Mouse (Mus musculus): ENCODE measurements around the gene Abcc4.

Gene Abcc4

GRCm38 (mm10) chr14:118506591-118507146, 199.3 kb downstream of the Abcc4 start:
- no peak for DNase-seq (ENCODE audit: low spot score)

GRCm38 (mm10) chr14:118496767-118497166, 209.3 kb downstream of the Abcc4 start:
- no peak for DNase-seq (ENCODE audit: low spot score)

DNA sequence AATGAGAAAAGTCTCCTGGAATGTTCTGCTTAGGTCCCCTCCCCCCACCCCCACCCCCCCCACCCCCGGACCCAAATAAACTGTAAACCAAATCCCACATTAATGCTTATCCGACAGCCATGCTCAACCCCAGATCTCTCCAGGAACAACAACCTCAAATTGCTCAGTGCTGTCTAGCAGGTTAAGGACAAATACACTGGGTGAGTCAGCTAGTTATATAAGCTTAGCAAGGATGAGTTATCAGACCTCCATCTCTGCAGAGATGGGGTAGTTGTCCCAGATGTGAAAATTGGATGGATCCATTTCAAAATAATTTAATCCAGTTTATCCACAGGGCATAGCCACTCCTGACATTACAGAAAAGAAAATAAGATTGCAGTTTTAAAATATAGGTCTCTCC, 210.6 kb downstream of the Abcc4 start:
- DNase-seq (ENCODE audit: low spot score) = no peak

DNA sequence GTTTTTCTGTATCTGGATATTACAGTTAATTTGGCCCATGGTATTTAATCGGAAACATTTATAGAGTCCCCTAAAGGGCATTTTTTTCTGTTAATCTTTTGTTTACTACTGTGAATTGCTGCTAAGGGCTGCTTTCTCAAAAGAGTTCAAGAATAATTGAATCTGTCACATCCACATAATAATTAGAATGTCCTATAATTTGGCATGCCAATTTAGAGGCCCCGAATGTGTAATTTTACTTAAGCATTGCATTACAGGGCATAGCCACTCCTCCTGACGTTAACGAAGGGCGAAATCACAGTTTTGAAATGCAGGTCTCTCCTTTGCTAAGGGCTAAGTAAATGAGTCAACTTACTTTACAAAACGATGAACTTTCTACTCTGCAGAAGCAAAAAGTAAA, 214.3 kb downstream of the Abcc4 start:
- DNase-seq (ENCODE audit: low spot score) = no peak

DNA sequence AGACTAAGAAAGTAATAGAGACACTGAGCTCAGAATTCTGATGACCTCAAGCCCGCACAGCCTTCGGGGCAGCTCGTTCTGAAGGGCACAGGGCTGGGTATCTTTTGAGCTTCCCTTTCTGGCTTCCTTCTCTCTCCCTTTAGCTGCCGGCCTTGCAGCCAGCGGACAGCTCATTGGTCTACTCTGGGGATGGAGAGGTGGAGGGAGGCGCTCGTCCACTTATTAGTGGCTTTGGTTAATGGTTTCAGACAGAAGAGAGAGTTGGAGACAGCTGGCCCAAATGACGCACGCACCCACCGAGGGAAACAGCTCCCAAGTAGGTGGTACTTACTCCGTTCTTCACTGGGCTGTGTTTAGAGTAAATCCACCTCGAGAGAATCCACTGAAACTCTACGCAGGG, 214.7 kb downstream of the Abcc4 start:
- DNase-seq (ENCODE audit: low spot score) = no peak

DNA sequence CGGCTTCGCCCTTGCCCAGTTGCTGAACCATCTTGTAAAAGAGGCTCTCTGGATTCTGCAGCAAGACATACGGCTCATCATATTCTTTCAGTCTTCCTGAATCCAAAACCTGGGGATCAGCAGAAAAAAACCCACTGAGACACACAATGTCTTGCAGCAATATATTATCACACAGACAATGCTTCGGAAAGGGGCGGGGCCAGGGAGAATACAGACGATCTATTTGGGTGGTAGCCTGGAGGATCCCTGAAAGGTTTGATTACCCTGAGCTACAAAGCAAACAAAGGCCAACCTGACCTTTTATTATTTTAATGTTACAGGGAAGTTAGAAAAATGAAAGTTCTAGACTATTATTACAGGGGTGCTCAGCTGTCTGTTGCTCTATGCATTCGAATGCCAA, 215.5 kb downstream of the Abcc4 start:
- DNase-seq (ENCODE audit: low spot score) = no peak

DNA sequence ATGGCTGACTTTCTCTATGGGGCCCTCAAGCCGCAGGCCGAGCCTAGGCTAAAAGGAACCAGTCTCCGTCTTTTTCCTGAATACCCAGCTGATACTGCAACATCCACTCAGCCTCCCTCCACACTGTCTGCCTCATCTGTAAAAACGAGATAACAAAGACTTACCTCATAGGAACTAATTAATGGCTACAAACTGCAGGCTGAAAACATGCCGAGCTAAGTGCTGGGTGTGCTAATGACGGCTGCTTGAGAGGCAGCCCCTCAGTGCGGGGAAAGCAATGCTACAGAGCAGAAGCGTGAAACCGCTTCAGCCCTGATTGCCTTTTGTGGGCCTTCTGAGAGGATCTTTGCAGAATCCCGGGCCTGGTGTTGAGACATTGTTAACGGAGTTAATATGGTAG, 219.7 kb downstream of the Abcc4 start:
- no peak for DNase-seq (ENCODE audit: low spot score)

DNA sequence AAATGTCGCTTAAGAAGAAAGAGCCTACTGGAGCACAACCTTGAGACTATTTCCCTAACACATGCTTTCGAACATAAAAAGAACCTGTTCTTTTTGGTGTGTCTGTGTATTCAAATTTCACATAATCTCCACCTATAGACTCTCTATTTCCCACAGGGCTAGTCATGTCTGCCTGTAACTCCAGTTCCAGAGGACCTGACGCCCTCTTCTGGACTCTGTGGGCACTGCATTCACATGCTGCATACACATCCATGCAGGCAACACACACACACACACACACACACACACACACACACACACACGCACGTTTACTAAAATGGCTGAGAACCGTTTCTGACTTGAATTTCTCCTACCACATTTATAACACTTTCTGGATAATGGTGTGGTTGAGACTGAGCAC, 220.4 kb downstream of the Abcc4 start:
- no peak for DNase-seq (ENCODE audit: low spot score)

GRCm38 (mm10) chr14:118482320-118482719, 223.7 kb downstream of the Abcc4 start:
- DNase-seq (ENCODE audit: low spot score) = no peak

DNA sequence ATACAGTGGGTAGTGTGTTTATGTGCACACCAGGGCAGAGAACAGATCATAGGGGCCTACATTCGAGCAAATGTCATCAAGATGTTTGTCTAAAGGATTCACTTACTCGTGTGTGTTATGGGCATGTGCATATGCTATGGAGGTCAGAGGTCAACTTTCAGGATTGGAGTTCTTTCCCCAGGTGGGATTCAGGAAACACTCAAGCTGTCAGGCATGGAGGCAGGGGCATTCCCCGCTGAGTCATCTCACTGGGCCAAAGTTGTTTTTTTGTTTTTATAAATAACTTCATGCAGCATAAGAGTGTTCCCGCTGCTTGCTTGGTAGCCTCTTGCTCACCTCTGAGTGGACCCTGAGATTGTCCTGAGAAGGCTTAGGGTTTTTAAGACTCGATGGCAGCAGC, 224.2 kb downstream of the Abcc4 start:
- no peak for DNase-seq (ENCODE audit: low spot score)

DNA sequence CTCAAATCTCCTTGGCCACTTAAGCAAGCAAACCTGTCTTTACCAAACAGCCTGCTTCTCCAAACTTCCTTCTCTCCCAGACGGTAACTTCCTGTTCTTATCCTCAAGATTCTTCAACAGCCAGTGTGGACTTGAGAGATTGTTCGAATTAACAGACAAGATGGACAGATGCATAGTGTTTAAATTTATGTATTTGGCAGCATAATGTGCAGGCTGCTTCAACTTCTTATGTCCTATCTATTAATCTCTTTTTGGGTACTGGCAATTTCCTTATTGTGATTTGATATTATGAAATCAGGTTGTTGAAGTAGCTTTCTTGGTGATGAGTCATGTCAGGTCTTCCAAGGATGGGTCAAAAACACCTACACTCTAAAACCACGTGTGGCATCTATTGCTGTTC, 229.7 kb downstream of the Abcc4 start:
- DNase-seq (ENCODE audit: low spot score) = no peak

DNA sequence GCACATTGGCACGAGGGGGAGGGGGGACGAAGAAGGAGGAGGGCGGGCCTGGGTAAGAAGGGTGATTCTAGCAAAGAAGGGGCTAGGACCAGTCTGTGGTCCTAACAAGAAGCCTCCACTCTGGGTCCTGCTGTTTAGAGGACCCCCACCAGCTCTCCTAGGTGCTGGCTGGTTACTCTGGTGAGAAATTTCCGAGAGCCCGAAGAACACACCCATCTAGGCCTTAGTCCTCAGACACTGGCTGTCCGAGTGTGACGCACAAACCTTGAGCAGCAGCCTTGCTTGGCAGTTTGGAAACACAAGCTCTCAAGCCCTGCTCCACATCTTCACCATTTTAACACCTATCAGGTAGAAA, 230.9 kb downstream of the Abcc4 start:
- DNase-seq (ENCODE audit: low spot score) = no peak

- DNase-seq (ENCODE audit: low spot score) = no peak
These were observed 231.6 kb downstream of the Abcc4 start for GRCm38 (mm10) chr14:118474226-118475099.

DNA sequence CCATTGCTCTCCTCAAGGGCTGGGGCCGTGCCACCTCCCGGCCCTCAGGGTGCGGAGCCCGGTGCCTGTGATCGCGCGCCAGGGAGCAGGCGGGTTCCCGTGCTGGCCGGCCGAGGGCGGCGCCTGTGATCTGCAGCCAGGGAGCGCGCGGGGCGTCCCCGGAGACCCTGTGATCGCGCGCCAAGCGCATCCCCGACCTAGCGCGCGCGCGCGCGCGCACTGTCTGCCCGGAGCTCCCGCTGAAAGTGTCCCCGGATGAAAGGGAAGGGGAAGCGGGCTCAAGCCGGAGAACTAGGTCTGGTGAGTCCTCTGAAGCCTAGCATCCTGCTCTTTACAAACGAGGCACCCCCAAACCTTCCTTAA, 232.2 kb downstream of the Abcc4 start:
- DNase-seq (ENCODE audit: low spot score) = peak; percentile 12

DNA sequence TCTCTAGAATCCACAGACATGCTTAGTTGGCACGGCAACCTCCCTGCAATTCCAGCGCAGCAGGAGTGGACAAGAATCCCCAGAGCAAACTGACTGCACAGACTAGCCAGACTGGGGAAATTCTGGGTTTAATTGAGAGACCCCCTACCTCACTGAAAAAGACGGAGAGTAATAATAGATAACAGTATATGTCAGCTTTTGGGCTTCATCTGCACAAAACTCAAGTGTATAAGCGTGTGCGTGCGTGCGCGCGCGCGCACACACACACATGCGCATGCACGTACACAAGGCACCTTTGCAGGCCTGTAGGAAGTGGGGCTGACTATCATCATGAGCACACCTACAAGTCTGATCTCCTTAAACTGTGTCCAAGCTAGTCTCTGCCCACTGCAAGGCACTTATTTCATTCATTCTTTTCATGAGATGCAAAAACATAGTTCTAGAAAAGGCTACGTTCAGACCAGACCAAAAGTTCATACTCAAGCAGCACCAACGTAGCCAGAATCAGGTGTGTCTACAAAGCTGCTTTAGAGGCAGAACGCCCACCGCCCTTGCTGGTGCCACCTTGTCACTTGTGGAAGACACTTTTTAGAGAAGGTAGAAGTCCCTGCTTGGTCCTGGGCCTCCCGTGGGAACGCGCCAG, 232.7 kb downstream of the Abcc4 start:
- no peak for DNase-seq (ENCODE audit: low spot score)

DNA sequence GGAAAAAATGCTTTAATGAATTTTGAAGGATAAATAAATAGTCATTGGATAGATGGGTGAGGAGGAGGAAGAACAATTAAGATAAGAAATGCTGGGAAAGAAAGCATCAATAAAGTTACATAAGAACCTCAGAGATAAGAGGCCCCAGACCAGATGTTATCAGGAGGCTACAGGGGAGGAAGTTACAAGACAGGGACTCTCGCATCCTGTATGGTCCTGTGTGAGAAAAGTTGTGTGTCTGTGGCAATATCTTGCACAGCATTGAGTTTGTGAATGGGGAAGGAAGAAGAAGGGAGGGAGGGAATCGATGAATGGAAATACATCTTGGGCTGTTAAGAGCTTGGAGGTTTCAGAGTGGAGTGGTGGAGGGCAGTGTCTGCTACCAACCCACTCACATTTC, 240.7 kb downstream of the Abcc4 start:
- DNase-seq (ENCODE audit: low spot score) = no peak

GRCm38 (mm10) chr14:118464401-118464800, 241.6 kb downstream of the Abcc4 start:
- DNase-seq (ENCODE audit: low spot score) = no peak

DNA sequence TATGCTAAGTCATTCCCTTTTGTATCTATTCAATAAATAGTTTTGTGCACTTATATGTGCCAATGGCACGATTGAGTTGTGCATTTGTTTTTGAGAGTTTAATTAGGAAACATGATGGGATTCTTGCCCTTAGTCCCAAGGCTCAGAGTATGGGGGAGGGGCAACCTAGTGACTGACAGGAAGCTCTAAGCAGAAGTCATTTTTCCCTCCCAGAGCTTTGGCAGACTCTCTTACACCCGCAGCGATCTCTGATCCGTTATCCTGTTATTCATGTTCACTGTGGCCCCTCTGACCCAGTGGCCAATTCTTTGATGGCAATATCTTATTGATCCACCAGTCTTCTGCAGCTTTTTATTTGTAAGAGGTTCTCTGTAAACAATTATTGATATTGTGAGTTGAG, 253.4 kb downstream of the Abcc4 start:
- DNase-seq (ENCODE audit: low spot score) = no peak

- DNase-seq (ENCODE audit: low spot score) = no peak
These were observed 265.9 kb downstream of the Abcc4 start for GRCm38 (mm10) chr14:118440155-118440554.

DNA sequence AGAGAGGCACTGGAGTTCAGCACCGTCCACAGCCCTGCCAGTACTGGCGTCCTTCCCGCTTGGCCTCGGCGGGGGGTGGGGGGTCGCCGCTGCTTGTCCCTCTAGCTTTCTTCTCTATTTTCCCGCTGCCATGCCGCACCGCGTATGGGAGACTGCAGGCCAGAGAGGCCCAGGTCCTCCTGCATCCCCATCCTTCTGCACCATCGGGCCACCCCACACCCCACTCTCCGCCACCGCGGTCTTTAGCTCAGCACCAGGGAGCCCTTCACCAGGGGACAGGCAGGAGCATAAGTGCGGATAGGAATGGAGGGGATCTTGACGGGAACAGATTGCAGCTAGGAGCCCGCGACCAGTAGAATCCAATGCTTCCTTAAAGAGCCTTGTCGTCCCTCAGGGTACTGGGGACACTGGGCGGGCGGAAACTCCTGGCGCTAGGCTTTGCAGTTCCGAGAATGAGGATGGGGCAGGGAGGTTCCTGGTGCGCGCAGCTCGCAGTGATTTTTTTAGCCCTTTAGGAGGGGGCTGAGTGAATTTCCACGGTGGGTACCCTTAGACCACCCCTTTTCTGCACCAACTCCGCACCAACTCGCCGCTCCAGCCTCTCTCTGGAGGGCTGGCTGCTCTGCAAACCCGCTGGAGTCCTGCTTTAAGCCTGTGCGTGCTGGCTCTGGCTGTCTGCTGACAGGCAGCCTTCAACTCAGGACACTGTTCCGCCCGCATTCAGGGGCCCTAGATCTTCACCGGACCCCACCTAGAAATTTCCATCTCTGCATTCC, 268.7 kb downstream of the Abcc4 start:
- DNase-seq (ENCODE audit: low spot score) = no peak

- DNase-seq (ENCODE audit: low spot score) = no peak
These were observed 269.2 kb downstream of the Abcc4 start for GRCm38 (mm10) chr14:118436791-118437155.

GRCm38 (mm10) chr14:118435676-118436330, 270.2 kb downstream of the Abcc4 start:
- DNase-seq (ENCODE audit: low spot score) = no peak
